Mouse (Mus musculus): ENCODE data around the gene Gm867.
A peak's percentile ranks its signal among the peaks of the same experiment; 100 is the strongest.

The Gm867 gene

GRCm38 (mm10) chr10:75897373-75897772, 43.1 kb downstream of the Gm867 start:
- DNase-seq (ENCODE audit: extremely low spot score), result peak; percentile 58

DNA sequence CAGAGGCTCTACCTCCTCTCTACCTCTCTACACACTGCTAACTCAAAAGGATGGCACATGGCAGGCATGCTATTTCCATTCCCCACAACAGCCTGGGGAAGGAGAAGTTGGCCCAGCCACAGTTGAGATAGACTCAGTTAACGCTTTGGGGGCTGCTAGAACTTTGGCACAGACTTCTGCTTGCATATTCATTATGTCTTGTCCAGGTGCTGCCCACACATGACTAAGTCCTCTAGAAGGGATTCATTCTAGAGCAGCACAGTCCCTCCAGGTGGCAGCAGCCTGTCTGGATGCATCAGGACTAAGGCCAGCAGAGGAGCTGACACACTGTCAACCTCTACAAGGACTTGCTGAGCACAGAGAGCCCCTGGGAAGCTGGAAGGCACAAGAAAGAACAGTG, 44.3 kb downstream of the Gm867 start:
- DNase-seq (ENCODE audit: extremely low spot score), result no peak

DNA sequence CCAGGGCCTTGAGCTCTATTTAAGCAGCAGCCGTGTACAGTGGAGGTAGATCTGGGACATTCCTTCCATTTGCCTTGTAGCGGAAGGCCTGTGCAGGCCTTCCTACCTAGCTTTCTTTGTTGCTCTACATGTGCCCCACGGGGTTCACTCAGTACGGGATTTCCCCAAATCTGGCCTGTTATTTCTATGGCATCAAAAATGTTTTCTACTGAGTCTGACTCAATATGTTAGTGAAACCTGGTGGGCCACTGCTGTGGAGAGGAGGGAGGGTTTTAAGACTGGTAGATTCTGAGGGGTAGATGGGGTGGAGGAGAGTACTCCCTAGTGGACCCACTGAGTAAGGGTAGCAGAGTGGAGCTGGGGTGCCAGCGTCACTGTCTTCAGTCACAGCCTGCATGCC, 44.7 kb downstream of the Gm867 start:
- DNase-seq (ENCODE audit: extremely low spot score), result no peak

DNA sequence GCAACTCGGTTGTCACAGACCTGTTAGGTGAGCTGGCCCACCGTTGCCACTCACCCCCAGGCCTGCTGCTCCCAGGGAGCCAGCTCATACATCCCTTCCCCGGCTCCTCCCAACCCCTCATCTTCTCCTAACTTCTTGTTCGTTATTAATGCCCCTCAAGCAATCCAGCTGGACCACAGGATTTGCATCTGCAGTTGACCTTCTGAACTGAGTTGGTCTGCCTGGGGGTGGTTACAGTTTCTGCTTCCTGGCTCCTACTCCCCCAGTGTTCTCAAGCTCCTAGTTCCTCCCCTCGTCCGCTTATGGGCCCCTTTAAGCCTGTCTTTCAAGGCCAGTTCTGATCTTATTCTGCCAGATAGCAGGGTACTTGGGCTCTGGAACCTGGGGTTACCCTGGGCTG, 45.9 kb downstream of the Gm867 start:
- DNase-seq (ENCODE audit: extremely low spot score), result no peak

GRCm38 (mm10) chr10:75893089-75893750, 47.3 kb downstream of the Gm867 start, which contains the start of gene Derl3:
TSS of gene Derl3 (plus strand) at chr10:75893413.
- DNase-seq (ENCODE audit: extremely low spot score), result peak; percentile 96

DNA sequence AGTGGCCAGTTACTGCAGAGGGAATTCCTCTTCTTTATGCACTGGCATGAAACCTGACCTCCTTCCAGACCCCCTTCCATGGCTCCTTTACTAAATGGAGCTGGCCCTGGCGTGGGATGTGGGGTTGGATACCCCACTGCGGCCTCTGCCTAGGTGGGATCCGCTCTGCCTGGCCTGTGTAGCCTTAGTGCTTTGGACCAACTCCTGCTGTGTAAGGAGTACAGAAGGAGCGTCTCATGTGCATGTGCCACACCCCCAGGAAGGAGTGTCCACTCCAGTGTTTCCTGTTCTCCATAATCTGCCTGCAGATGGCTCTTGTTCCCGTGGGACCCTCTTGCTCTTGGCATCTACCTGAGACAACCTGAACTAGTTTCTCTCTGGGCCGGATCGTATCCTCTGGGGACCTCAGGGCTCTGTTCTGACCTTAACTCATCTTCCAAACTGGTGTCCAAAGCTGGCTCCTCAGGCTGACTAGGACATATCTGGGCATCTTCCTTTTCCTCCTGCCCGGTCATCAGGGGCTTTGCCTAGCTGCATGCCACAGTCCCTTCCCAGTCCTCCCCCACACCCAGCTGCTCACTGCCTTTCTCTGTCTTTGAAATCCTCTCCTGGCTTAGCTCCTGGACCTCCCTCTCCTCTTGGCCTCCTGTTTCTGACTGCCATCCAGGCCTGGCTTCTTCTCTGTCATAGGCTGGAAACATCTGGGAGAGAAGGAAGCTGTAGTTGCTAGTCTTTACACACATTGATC, 50.9 kb downstream of the Gm867 start:
- peak; percentile 32 for DNase-seq (ENCODE audit: extremely low spot score)
